Comparison of ENCODE assay signal across 8 mouse cellular contexts in genomic region chr2:35581501-35582340, GRCm38 (mm10). TPM values are rescaled to one million over a fixed set of nuclear protein-coding genes. Genes with fewer than 3 reads are reported as not detected.
DNase-seq lines count a peak whose midpoint lies in the region; ATAC-seq and TF ChIP-seq lines count a peak whose summit lies in the region.

No protein-coding gene starts in this region.

- H3K36me3 ChIP-seq in hindbrain, postnatal 0 days (ENCODE audit: insufficient read depth, low read length), result no peaks in the 10 kb centered on the region
- H3K36me3 ChIP-seq in liver, embryonic 13.5 days, result no peaks in the 10 kb centered on the region
- no peaks in the 10 kb centered on the region for H3K36me3 ChIP-seq in neural tube, embryonic 13.5 days

- peak; percentile 41 for ATAC-seq in frontal cortex, adult (ENCODE audit: low TSS enrichment)
- no peak for ATAC-seq in hindbrain, postnatal 0 days
- no peak for ATAC-seq in liver, embryonic 13.5 days (ENCODE audit: low read depth)
- ATAC-seq in neural tube, embryonic 13.5 days (ENCODE audit: low read depth), result peak; percentile 52; the same call in 1 of the 2 replicates

- H3K9me3 ChIP-seq in hindbrain, postnatal 0 days (ENCODE audit: low read length), result no peaks in the 10 kb centered on the region
- H3K9me3 ChIP-seq in liver, embryonic 13.5 days (replicated peaks), result no peaks in the 10 kb centered on the region
- no peaks in the 10 kb centered on the region for H3K9me3 ChIP-seq in neural tube, embryonic 13.5 days

- DNase-seq in frontal cortex, adult 2 months (ENCODE audit: extremely low spot score in 1 of 2, low spot score in 1 of 2), result no peak
- DNase-seq in cerebellum, adult 11-12 months, result peak; percentile 57
- peak; percentile 81 for DNase-seq in gastrocnemius, adult 18-20 months (ENCODE audit: low spot score)
- no peak for DNase-seq in hindbrain, postnatal 0 days (ENCODE audit: low spot score)
- no peak for DNase-seq in liver, embryonic 13.5 days
- no peak for DNase-seq in right cerebral cortex, postnatal 14 days

- H3K4me3 ChIP-seq in hindbrain, postnatal 0 days (ENCODE audit: low read length), result peak overlapping the region; percentile 42
- peak overlapping the region; percentile 51 for H3K4me3 ChIP-seq in liver, embryonic 13.5 days (replicated peaks)
- peak overlapping the region; percentile 47 for H3K4me3 ChIP-seq in neural tube, embryonic 13.5 days

- peak overlapping the region; percentile 7; the same call in 1 of the 2 replicates for H3K27ac ChIP-seq in hindbrain, postnatal 0 days
- no peak overlapping the region for H3K27ac ChIP-seq in liver, embryonic 13.5 days
- no peak overlapping the region for H3K27ac ChIP-seq in neural tube, embryonic 13.5 days (replicated peaks)

- peak overlapping the region; percentile 51 for H3K9ac ChIP-seq in hindbrain, postnatal 0 days (replicated peaks; ENCODE audit: low read length)
- H3K9ac ChIP-seq in liver, embryonic 13.5 days, result peak overlapping the region; percentile 47
- H3K9ac ChIP-seq in neural tube, embryonic 13.5 days, result peak overlapping the region; percentile 70

- TF ChIP-seq CTCF in hindbrain, postnatal 0 days (IDR thresholded peaks at IDR 0.05; ENCODE audit: low read depth), result 0 out of 2 replicates have a peak, but pooled peaks have one; percentile 27

- H3K27me3 ChIP-seq in hindbrain, postnatal 0 days (ENCODE audit: insufficient read depth, low read length), result peaks cover 13% of the 10 kb centered on the region; the same call in 1 of the 2 replicates
- peaks cover 99% of the 10 kb centered on the region for H3K27me3 ChIP-seq in liver, embryonic 13.5 days
- H3K27me3 ChIP-seq in neural tube, embryonic 13.5 days, result peaks cover 78% of the 10 kb centered on the region

- peaks cover 18% of the 10 kb centered on the region; the same call in 1 of the 2 replicates for H3K4me1 ChIP-seq in hindbrain, postnatal 0 days (ENCODE audit: insufficient read depth, low read length)
- H3K4me1 ChIP-seq in liver, embryonic 13.5 days (replicated peaks), result no peaks in the 10 kb centered on the region
- peaks cover 26% of the 10 kb centered on the region for H3K4me1 ChIP-seq in neural tube, embryonic 13.5 days (replicated peaks)

- 2% methylated on average over 71 of the region's 76 CpGs for WGBS in hindbrain, postnatal 0 days
- WGBS in liver, embryonic 13.5 days (ENCODE audit: insufficient replicate concordance), result 2% methylated on average over 76 of the region's 76 CpGs
- under 1% methylated on average over 64 of the region's 76 CpGs for WGBS in neural tube, embryonic 13.5 days

- H3K4me2 ChIP-seq in hindbrain, postnatal 0 days (ENCODE audit: low read depth, low read length), result peak overlapping the region; percentile 86
- peak overlapping the region; percentile 57 for H3K4me2 ChIP-seq in liver, embryonic 13.5 days
- H3K4me2 ChIP-seq in neural tube, embryonic 13.5 days, result peak overlapping the region; percentile 89

RNA-seq across cellular contexts. Expression of gene Dab2ip, which starts 23.7 kb away (rescaled TPM):
- polyA plus RNA-seq in frontal cortex, adult 2 months (2012; rRNA removed), result 73.9 and 77.2 TPM in 2 replicates
- 10 to 100 TPM; 41.7 to 46.3 TPM for total RNA-seq in gastrocnemius, adult 18-20 months (2021)
- total RNA-seq in hindbrain, postnatal 0 days (2014; rRNA removed), result 161 and 163 TPM in 2 replicates
- 64.5 and 69.9 TPM in 2 replicates for polyA plus RNA-seq in hindbrain, postnatal 0 days (2015; fragmentation: Nextera tagmentation; extraction: Ambion mirVana)
- polyA plus RNA-seq in liver, embryonic 13.5 days (2015; fragmentation: Nextera tagmentation; extraction: Ambion mirVana), result 5.2 and 6.7 TPM in 2 replicates
- 55.4 and 67.4 TPM in 2 replicates for polyA plus RNA-seq in neural tube, embryonic 13.5 days (2015; fragmentation: Nextera tagmentation; extraction: Ambion mirVana)

Comparison
In these comparisons a context has a peak if more than half of its experiments do, and no peak if none do; other contexts are left out.
1. ATAC-seq: peak in frontal cortex, adult (single experiment) and neural tube, embryonic 13.5 days (single experiment); none in hindbrain, postnatal 0 days (single experiment) and liver, embryonic 13.5 days (single experiment).
2. DNase-seq: peak in cerebellum, adult 11-12 months (single experiment) and gastrocnemius, adult 18-20 months (single experiment); none in frontal cortex, adult 2 months (0 of 2), hindbrain, postnatal 0 days (single experiment), liver, embryonic 13.5 days (single experiment) and right cerebral cortex, postnatal 14 days (single experiment).
3. Peak in every context shown above with its lines, with median percentiles within 50 percentile points of each other: H3K4me2 ChIP-seq, H3K4me3 ChIP-seq and H3K9ac ChIP-seq.